Comparison of ENCODE assay signal across 11 mouse cellular contexts in the genomic region with DNA sequence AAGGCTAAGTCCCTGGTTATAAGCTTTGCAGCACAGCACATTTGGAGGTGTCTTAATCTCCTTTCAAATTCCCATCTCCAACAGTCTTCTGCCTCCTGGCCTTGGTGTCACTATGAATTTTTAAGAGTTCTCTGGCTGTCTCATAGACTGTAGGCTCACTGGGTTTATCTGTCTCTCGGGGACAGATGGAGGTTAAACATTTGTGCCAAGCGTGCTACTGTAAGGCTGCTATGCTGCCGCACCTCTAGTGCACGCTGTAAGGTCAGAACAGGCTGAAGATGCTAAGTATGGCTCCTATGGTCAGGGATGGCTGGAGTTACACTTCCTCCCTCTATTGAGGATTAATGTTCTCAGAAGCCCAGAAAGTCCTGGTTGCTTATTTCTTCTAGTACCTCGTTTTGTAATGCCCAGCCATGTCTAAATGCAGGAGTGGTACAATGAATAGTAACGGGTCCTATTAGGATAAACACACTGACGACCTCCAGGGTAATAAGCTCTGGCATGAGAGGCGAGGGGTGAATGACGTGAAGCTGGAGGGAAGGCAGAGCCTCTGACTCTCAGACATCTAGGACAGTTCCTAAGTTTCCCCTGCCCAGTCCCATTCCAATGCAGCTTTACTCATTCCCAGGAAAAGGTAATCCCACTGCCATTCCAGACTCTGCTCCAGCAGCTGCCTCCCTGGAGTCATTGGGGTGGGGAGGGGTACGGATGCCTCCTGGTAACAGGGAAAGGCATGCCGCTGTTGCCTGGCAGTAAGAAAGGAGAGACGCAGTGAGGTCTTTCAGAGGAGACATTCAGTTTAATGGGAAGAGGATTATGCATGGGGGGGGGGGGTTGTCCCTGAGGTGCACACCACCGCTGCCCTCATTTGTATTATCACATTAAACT. TPM values are rescaled to one million over a fixed set of nuclear protein-coding genes. Genes with fewer than 3 reads are reported as not detected.
DNase-seq lines count a peak whose midpoint lies in the region; ATAC-seq and TF ChIP-seq lines count a peak whose summit lies in the region.
"Had no signal": no experiment of that assay in that cellular context is flagged by ENCODE, and none has a peak within 500 bp of the region (broad histone marks: within the 10 kb centered on the region; RNA-seq: fewer than 3 reads in every experiment).

No protein-coding gene starts in this region.

- H3K9ac ChIP-seq in hindbrain, embryonic 12.5 days = no peak overlapping the region
- H3K9ac ChIP-seq in midbrain, postnatal 0 days (replicated peaks; ENCODE audit: low read length, poor library complexity, severe bottlenecking) = no peak overlapping the region
- no peak overlapping the region for H3K9ac ChIP-seq in liver, embryonic 12.5 days
- H3K9ac ChIP-seq: liver, embryonic 14.5 days had no signal

- no peak for DNase-seq in gastrocnemius, adult 2 months
- DNase-seq in gastrocnemius, adult 18-20 months (ENCODE audit: low spot score) = no peak
- DNase-seq in embryo, embryonic 10.5 days (ENCODE audit: low spot score) = peak; percentile 37
- DNase-seq in midbrain, postnatal 0 days (ENCODE audit: low spot score) = peak; percentile 46
- DNase-seq in thymus, adult 2 months = no peak
- DNase-seq in urinary bladder, postnatal 4 days (ENCODE audit: low spot score in 2 of 2) = no peak
- DNase-seq: gastrocnemius, postnatal 10 days had no signal

- 45% methylated on average over 13 of the region's 13 CpGs for WGBS in hindbrain, embryonic 12.5 days
- WGBS in midbrain, postnatal 0 days = 19% methylated on average over 13 of the region's 13 CpGs
- WGBS in liver, embryonic 12.5 days (ENCODE audit: insufficient replicate concordance) = 79% methylated on average over 13 of the region's 13 CpGs
- WGBS in thymus, adult 2 months = 96% methylated on average over 13 of the region's 13 CpGs

- H3K9me3 ChIP-seq in hindbrain, embryonic 12.5 days (replicated peaks) = no peaks in the 10 kb centered on the region
- no peaks in the 10 kb centered on the region for H3K9me3 ChIP-seq in midbrain, postnatal 0 days (ENCODE audit: low read length)
- H3K9me3 ChIP-seq in liver, embryonic 12.5 days (replicated peaks) = no peaks in the 10 kb centered on the region

- peak overlapping the region; percentile 20 for H3K27ac ChIP-seq in gastrocnemius, adult 2 months
- H3K27ac ChIP-seq in hindbrain, embryonic 12.5 days = peak overlapping the region; percentile 86
- H3K27ac ChIP-seq in midbrain, postnatal 0 days (ENCODE audit: low read depth, low read length) = peak overlapping the region; percentile 64
- H3K27ac ChIP-seq in liver, embryonic 12.5 days = no peak overlapping the region
- no peak overlapping the region for H3K27ac ChIP-seq in thymus, adult 2 months (ENCODE audit: control insufficient read depth, insufficient read depth, low read length)
- H3K27ac ChIP-seq: liver, embryonic 14.5 days had no signal

- no peak for TF ChIP-seq CTCF in gastrocnemius, adult 2 months (IDR thresholded peaks at IDR 0.05)
- no peak for TF ChIP-seq CTCF in midbrain, postnatal 0 days (IDR thresholded peaks at IDR 0.05)
- TF ChIP-seq CTCF in thymus, adult 2 months (IDR thresholded peaks at IDR 0.05; ENCODE audit: borderline replicate concordance, control insufficient read depth, extremely low read depth, insufficient read depth, low read length, poor library complexity) = no peak

- no peak for TF ChIP-seq POLR2A in thymus, adult 2 months (IDR thresholded peaks at IDR 0.05; ENCODE audit: control insufficient read depth, extremely low read depth, insufficient read depth, low read length, poor library complexity)

- intact Hi-C loops in gastrocnemius, adult 2 months (cut with DNase I) = loop anchor here (5.0 kb wide), 1 partner anchor 40 kb away; no protein-coding TSS in a partner anchor

- no peak overlapping the region for H3K4me3 ChIP-seq in gastrocnemius, adult 2 months
- H3K4me3 ChIP-seq in hindbrain, embryonic 12.5 days = no peak overlapping the region
- no peak overlapping the region for H3K4me3 ChIP-seq in midbrain, postnatal 0 days (ENCODE audit: low read depth, low read length)
- H3K4me3 ChIP-seq in liver, embryonic 12.5 days = no peak overlapping the region
- H3K4me3 ChIP-seq in thymus, adult 2 months (ENCODE audit: control insufficient read depth, insufficient read depth, low read length) = no peak overlapping the region
- H3K4me3 ChIP-seq: myocyte had no signal

- H3K4me2 ChIP-seq in hindbrain, embryonic 12.5 days (replicated peaks) = peak overlapping the region; percentile 39
- H3K4me2 ChIP-seq in midbrain, postnatal 0 days (ENCODE audit: low read depth, low read length, poor library complexity, severe bottlenecking) = 0 out of 2 replicates have a peak overlapping the region, but pooled peaks have one; percentile 12
- H3K4me2 ChIP-seq in liver, embryonic 12.5 days = no peak overlapping the region

- no peaks in the 10 kb centered on the region for H3K27me3 ChIP-seq in hindbrain, embryonic 12.5 days
- H3K27me3 ChIP-seq in midbrain, postnatal 0 days (ENCODE audit: insufficient read depth, low read length) = no peaks in the 10 kb centered on the region
- no peaks in the 10 kb centered on the region for H3K27me3 ChIP-seq in liver, embryonic 12.5 days (replicated peaks)
- no peaks in the 10 kb centered on the region for H3K27me3 ChIP-seq in thymus, adult 2 months (ENCODE audit: control insufficient read depth, insufficient read depth, low read length)

- H3K4me1 ChIP-seq in hindbrain, embryonic 12.5 days = peaks cover 40% of the 10 kb centered on the region
- H3K4me1 ChIP-seq in midbrain, postnatal 0 days (ENCODE audit: insufficient read depth, low read length) = peaks cover 15% of the 10 kb centered on the region
- H3K4me1 ChIP-seq in liver, embryonic 12.5 days = no peaks in the 10 kb centered on the region; the same call in 1 of the 2 replicates
- H3K4me1 ChIP-seq in thymus, adult 2 months (replicated peaks; ENCODE audit: control insufficient read depth, insufficient read depth, low read length) = no peaks in the 10 kb centered on the region

- peak; percentile 83 for ATAC-seq in hindbrain, embryonic 12.5 days (ENCODE audit: low FRiP score)
- no peak for ATAC-seq in midbrain, postnatal 0 days (ENCODE audit: low FRiP score)
- ATAC-seq in liver, embryonic 12.5 days = no peak

- H3K36me3 ChIP-seq in hindbrain, embryonic 12.5 days = no peaks in the 10 kb centered on the region
- peaks cover 6% of the 10 kb centered on the region; the same call in 1 of the 2 replicates for H3K36me3 ChIP-seq in midbrain, postnatal 0 days (ENCODE audit: insufficient read depth, low read length)
- peaks cover 39% of the 10 kb centered on the region for H3K36me3 ChIP-seq in liver, embryonic 12.5 days
- H3K36me3 ChIP-seq in thymus, adult 2 months (ENCODE audit: control insufficient read depth, insufficient read depth, low read length) = no peaks in the 10 kb centered on the region

RNA-seq across cellular contexts. Expression of a gene that starts 43.3 kb away (rescaled TPM):
- total RNA-seq in gastrocnemius, adult 2 months (2021) = 10 to 100 TPM; 10.8 to 12.6 TPM
- total RNA-seq in gastrocnemius, adult 18-20 months (2021) = 10 to 100 TPM; 10.6 to 10.8 TPM
- polyA plus RNA-seq in hindbrain, embryonic 12.5 days (2016; fragmentation: Nextera tagmentation; extraction: Ambion mirVana) = 50.7 and 56.5 TPM in 2 replicates
- total RNA-seq in midbrain, postnatal 0 days (2014; rRNA removed) = 62.3 and 72.8 TPM in 2 replicates
- 38.3 and 44.3 TPM in 2 replicates for polyA plus RNA-seq in midbrain, postnatal 0 days (2015; fragmentation: Nextera tagmentation; extraction: Ambion mirVana)
- polyA plus RNA-seq in liver, embryonic 12.5 days (2016; fragmentation: Nextera tagmentation; extraction: Ambion mirVana) = 9.5 and 10.3 TPM in 2 replicates
- polyA plus RNA-seq in thymus, adult 2 months (2012; rRNA removed) = 11.8 and 14.0 TPM in 2 replicates

Comparison
In these comparisons a context has a peak if more than half of its experiments do, and no peak if none do; other contexts are left out.
1. DNase-seq: peak in embryo, embryonic 10.5 days (single experiment) and midbrain, postnatal 0 days (single experiment); none in gastrocnemius, adult 2 months (single experiment), gastrocnemius, adult 18-20 months (single experiment), thymus, adult 2 months (single experiment) and urinary bladder, postnatal 4 days (0 of 2).
2. H3K27ac ChIP-seq: peak in gastrocnemius, adult 2 months (single experiment), hindbrain, embryonic 12.5 days (single experiment) and midbrain, postnatal 0 days (single experiment); none in liver, embryonic 12.5 days (single experiment) and thymus, adult 2 months (single experiment).